Mouse (Mus musculus) heart, embryonic 10.5 days (tissue): ENCODE results near the gene Grm2. TPM values are rescaled to one million over a fixed set of nuclear protein-coding genes. Genes with fewer than 3 reads are reported as not detected.
A peak's percentile ranks its signal among the peaks of the same experiment; 100 is the strongest.

ENCODE experiments used
- DNase-seq: peaks from one replicate; pipeline ENCODE4 v3.0.0-alpha.2; 2017; ENCODE audit warnings: low spot score
- H3K27ac ChIP-seq: fragments of 300-500 bp; sonication (generic); 2 replicates; pipeline ENCODE4 v1.5.1; 2016; ENCODE audit warnings: mild to moderate bottlenecking
- H3K27me3 ChIP-seq: fragments of 300-500 bp; sonication (generic); 2 replicates; pipeline ENCODE4 v1.6.1; 2016; ENCODE audit warnings: mild to moderate bottlenecking; ENCODE audit not compliant: poor library complexity, insufficient read depth, severe bottlenecking
- H3K36me3 ChIP-seq: fragments of 300-500 bp; sonication (generic); 2 replicates; pipeline ENCODE4 v1.6.1; 2016; ENCODE audit warnings: mild to moderate bottlenecking, moderate library complexity
- H3K4me1 ChIP-seq: fragments of 300-500 bp; sonication (generic); 2 replicates; pipeline ENCODE4 v1.6.1; 2016; ENCODE audit warnings: mild to moderate bottlenecking
- H3K4me3 ChIP-seq: fragments of 300-500 bp; sonication (generic); 2 replicates; pipeline ENCODE4 v1.5.1; 2016; ENCODE audit warnings: mild to moderate bottlenecking, moderate library complexity
- H3K9me3 ChIP-seq: fragments of 300-500 bp; sonication (generic); 2 replicates; pipeline ENCODE4 v1.6.1; 2016; ENCODE audit warnings: mild to moderate bottlenecking, moderate library complexity
- WGBS: fragments of 180-500 bp; shearing (Covaris S2); methylation state at CpG from one replicate; pipeline ENCODE4 v1.1.7; 2016; 5-methylcytosine and 5-hydroxymethylcytosine counted together
- polyA plus RNA-seq: library from polyadenylated mRNA; unstranded; fragments of >200 nt; fragmentation: Nextera tagmentation; extraction: Ambion mirVana; gene quantifications from 2 replicates; pipeline ENCODE4 v1.2.1, GENCODE M21; 2016

Gene Grm2
- polyA plus RNA-seq, 1 experiment from 2014 or later = 0.21 TPM

GRCm38 (mm10) chr9:106675480-106675879 lies 19.6 kb upstream of the Grm2 start:
- peaks cover 16% of the 10 kb centered on the region for H3K4me1 ChIP-seq
- peak; percentile 84 for DNase-seq
- no peaks in the 10 kb centered on the region for H3K9me3 ChIP-seq
- no peak overlapping the region for H3K27ac ChIP-seq
- no peak overlapping the region for H3K4me3 ChIP-seq
- H3K36me3 ChIP-seq = peaks cover 58% of the 10 kb centered on the region
- no peaks in the 10 kb centered on the region for H3K27me3 ChIP-seq
- WGBS = 0% methylated on average over 1 of the region's 1 CpGs

- no peak overlapping the region for H3K4me3 ChIP-seq
- DNase-seq = no peak
- no peaks in the 10 kb centered on the region for H3K27me3 ChIP-seq
- H3K9me3 ChIP-seq = no peaks in the 10 kb centered on the region
- peaks cover 54% of the 10 kb centered on the region for H3K36me3 ChIP-seq
- no peak overlapping the region for H3K27ac ChIP-seq
- 89% methylated on average over 2 of the region's 2 CpGs for WGBS
- H3K4me1 ChIP-seq = peaks cover 16% of the 10 kb centered on the region
Measured at GRCm38 (mm10) chr9:106673860-106674259, 18.0 kb upstream of the Grm2 start.

GRCm38 (mm10) chr9:106664856-106665255 lies 9.0 kb upstream of the Grm2 start:
- Histone ChIP-seq H3K4me3 (no peak overlapping the region), H3K4me1 (peaks cover 37% of the 10 kb centered on the region), H3K27ac (no peak overlapping the region), H3K27me3 (peaks cover 9% of the 10 kb centered on the region; the same call in 1 of the 2 replicates), H3K9me3 (no peaks in the 10 kb centered on the region), H3K36me3 (peaks cover 71% of the 10 kb centered on the region)
- DNase-seq = no peak
- WGBS = 82% methylated on average over 6 of the region's 6 CpGs

GRCm38 (mm10) chr9:106664433-106664832 lies 8.6 kb upstream of the Grm2 start:
- peaks cover 71% of the 10 kb centered on the region for H3K36me3 ChIP-seq

GRCm38 (mm10) chr9:106663200-106663599 lies 7.3 kb upstream of the Grm2 start:
- no peak for DNase-seq
- Histone ChIP-seq H3K9me3 (no peaks in the 10 kb centered on the region), H3K36me3 (peaks cover 76% of the 10 kb centered on the region), H3K27ac (no peak overlapping the region), H3K4me1 (peaks cover 37% of the 10 kb centered on the region), H3K4me3 (no peak overlapping the region), H3K27me3 (peaks cover 16% of the 10 kb centered on the region; the same call in 1 of the 2 replicates)
- WGBS = 49% methylated on average over 6 of the region's 6 CpGs

More at GRCm38 (mm10) chr9:106664433-106664832, 8.6 kb upstream of the Grm2 start:
- WGBS = 79% methylated on average over 4 of the region's 4 CpGs
- Histone ChIP-seq H3K4me3 (no peak overlapping the region), H3K4me1 (peaks cover 37% of the 10 kb centered on the region), H3K27ac (no peak overlapping the region), H3K27me3 (peaks cover 9% of the 10 kb centered on the region; the same call in 1 of the 2 replicates), H3K9me3 (no peaks in the 10 kb centered on the region)
- no peak for DNase-seq

GRCm38 (mm10) chr9:106659935-106660334 lies 4.1 kb upstream of the Grm2 start:
- WGBS = 71% methylated on average over 1 of the region's 1 CpGs
- H3K36me3 ChIP-seq = peaks cover 55% of the 10 kb centered on the region
- no peak overlapping the region for H3K27ac ChIP-seq
- no peaks in the 10 kb centered on the region for H3K9me3 ChIP-seq
- DNase-seq = no peak
- peaks cover 42% of the 10 kb centered on the region for H3K27me3 ChIP-seq
- H3K4me3 ChIP-seq = no peak overlapping the region
- peaks cover 62% of the 10 kb centered on the region for H3K4me1 ChIP-seq

GRCm38 (mm10) chr9:106659441-106659840 lies 3.6 kb upstream of the Grm2 start:
- Histone ChIP-seq H3K27ac (no peak overlapping the region), H3K36me3 (peaks cover 51% of the 10 kb centered on the region), H3K4me1 (peaks cover 59% of the 10 kb centered on the region), H3K4me3 (no peak overlapping the region), H3K27me3 (peaks cover 46% of the 10 kb centered on the region), H3K9me3 (no peaks in the 10 kb centered on the region)
- no peak for DNase-seq
- WGBS = 79% methylated on average over 7 of the region's 7 CpGs

GRCm38 (mm10) chr9:106657592-106657991 lies 1.7 kb upstream of the Grm2 start:
- Histone ChIP-seq H3K27me3 (peaks cover 63% of the 10 kb centered on the region), H3K4me1 (peaks cover 41% of the 10 kb centered on the region), H3K36me3 (peaks cover 44% of the 10 kb centered on the region), H3K27ac (no peak overlapping the region), H3K4me3 (no peak overlapping the region), H3K9me3 (no peaks in the 10 kb centered on the region)
- WGBS = 17% methylated on average over 5 of the region's 5 CpGs
- no peak for DNase-seq

- no peak overlapping the region for H3K27ac ChIP-seq
- 18% methylated on average over 5 of the region's 5 CpGs for WGBS
- no peak for DNase-seq
- H3K4me1 ChIP-seq = peaks cover 37% of the 10 kb centered on the region
- no peak overlapping the region for H3K4me3 ChIP-seq
- H3K9me3 ChIP-seq = no peaks in the 10 kb centered on the region
- peaks cover 64% of the 10 kb centered on the region for H3K27me3 ChIP-seq
- peaks cover 37% of the 10 kb centered on the region for H3K36me3 ChIP-seq
Measured at GRCm38 (mm10) chr9:106656820-106657219, 938 bp upstream of the Grm2 start.

- H3K27me3 ChIP-seq = peaks cover 56% of the 10 kb centered on the region
- no peak for DNase-seq
- 62% methylated on average over 1 of the region's 1 CpGs for WGBS
Measured at GRCm38 (mm10) chr9:106652720-106653119, 3.2 kb downstream of the Grm2 start.

GRCm38 (mm10) chr9:106647226-106647625 lies 8.7 kb downstream of the Grm2 start:
- no peak for DNase-seq
- Histone ChIP-seq H3K4me3 (no peak overlapping the region), H3K9me3 (no peaks in the 10 kb centered on the region), H3K36me3 (no peaks in the 10 kb centered on the region), H3K4me1 (no peaks in the 10 kb centered on the region), H3K27me3 (peaks cover 25% of the 10 kb centered on the region), H3K27ac (no peak overlapping the region)
- whole genome bisulfite sequencing = 63% methylated on average over 27 of the region's 27 CpGs

More at GRCm38 (mm10) chr9:106652720-106653119, 3.2 kb downstream of the Grm2 start:
- Histone ChIP-seq H3K36me3 (no peaks in the 10 kb centered on the region), H3K27ac (no peak overlapping the region), H3K4me1 (peaks cover 25% of the 10 kb centered on the region), H3K4me3 (no peak overlapping the region), H3K9me3 (no peaks in the 10 kb centered on the region)

GRCm38 (mm10) chr9:106645684-106646271 lies 10.1 kb downstream of the Grm2 start:
- H3K27me3 ChIP-seq = peaks cover 25% of the 10 kb centered on the region
- no peaks in the 10 kb centered on the region for H3K9me3 ChIP-seq
- no peak for DNase-seq
- no peak overlapping the region for H3K4me3 ChIP-seq
- WGBS = 77% methylated on average over 9 of the region's 9 CpGs
- H3K36me3 ChIP-seq = no peaks in the 10 kb centered on the region
- H3K27ac ChIP-seq = no peak overlapping the region
- H3K4me1 ChIP-seq = no peaks in the 10 kb centered on the region

GRCm38 (mm10) chr9:106643787-106644186 lies 12.1 kb downstream of the Grm2 start:
- no peak for DNase-seq
- H3K27ac ChIP-seq = no peak overlapping the region
- no peak overlapping the region for H3K4me3 ChIP-seq
- 64% methylated on average over 6 of the region's 6 CpGs for WGBS
- H3K27me3 ChIP-seq = peaks cover 25% of the 10 kb centered on the region
- H3K4me1 ChIP-seq = no peaks in the 10 kb centered on the region
- H3K36me3 ChIP-seq = no peaks in the 10 kb centered on the region
- H3K9me3 ChIP-seq = no peaks in the 10 kb centered on the region

- Histone ChIP-seq H3K9me3 (no peaks in the 10 kb centered on the region), H3K4me1 (no peaks in the 10 kb centered on the region)
- WGBS = 33% methylated on average over 7 of the region's 7 CpGs
Measured at GRCm38 (mm10) chr9:106643128-106643527, 12.8 kb downstream of the Grm2 start.

More at GRCm38 (mm10) chr9:106643128-106643527, 12.8 kb downstream of the Grm2 start:
- Histone ChIP-seq H3K4me3 (no peak overlapping the region), H3K27ac (no peak overlapping the region), H3K27me3 (peaks cover 23% of the 10 kb centered on the region), H3K36me3 (no peaks in the 10 kb centered on the region)
- DNase-seq = no peak
